Mouse (Mus musculus) neural tube, embryonic 14.5 days (tissue): ENCODE results near the gene Hist1h3d. TPM values are rescaled to one million over a fixed set of nuclear protein-coding genes. Genes with fewer than 3 reads are reported as not detected.
"Not testable (repeated sequence)": the region's sequence is repeated elsewhere in the genome, so short reads cannot be mapped to it uniquely, and the experiment has no call there.

Experiments used
- ATAC-seq: fragments of 200-750 bp; cut with Nextera tagmentation; 2 replicates; pipeline ENCODE4 v1.8.0; 2017; ENCODE audit warnings: low read depth, mild to moderate bottlenecking, moderate TSS enrichment, moderate library complexity
- H3K27ac ChIP-seq: fragments of 300-500 bp; sonication (generic); 2 replicates; pipeline ENCODE4 v1.5.1; 2014; ENCODE audit warnings: low read depth, mild to moderate bottlenecking, control low read depth, low read length, moderate library complexity, mixed read lengths
- H3K27me3 ChIP-seq: fragments of 300-500 bp; sonication (generic); 2 replicates; pipeline ENCODE4 v1.6.1; 2014; ENCODE audit warnings: low read length; ENCODE audit not compliant: control insufficient read depth, insufficient read depth
- H3K36me3 ChIP-seq: fragments of 300-500 bp; sonication (generic); 2 replicates; pipeline ENCODE4 v1.6.1; 2014; ENCODE audit warnings: low read length, mixed read lengths; ENCODE audit not compliant: control insufficient read depth, insufficient read depth
- H3K4me1 ChIP-seq: fragments of 300-500 bp; sonication (generic); 2 replicates; pipeline ENCODE4 v1.6.1; 2014; ENCODE audit warnings: low read length; ENCODE audit not compliant: control insufficient read depth, insufficient read depth
- H3K4me2 ChIP-seq: fragments of 300-500 bp; sonication (generic); 2 replicates; pipeline ENCODE4 v1.6.1; 2014; ENCODE audit warnings: mild to moderate bottlenecking, low read depth, low read length, control low read depth
- H3K4me3 ChIP-seq: fragments of 300-500 bp; sonication (generic); 2 replicates; pipeline ENCODE4 v1.5.1; 2014; ENCODE audit warnings: low read depth, low read length, control low read depth, mixed read lengths
- H3K9ac ChIP-seq: fragments of 300-500 bp; sonication (generic); replicated peaks from 2 replicates; pipeline ENCODE4 v1.6.1; 2014; ENCODE audit warnings: low read depth, mild to moderate bottlenecking, control low read depth, low read length, mixed read lengths
- H3K9me3 ChIP-seq: fragments of 300-500 bp; sonication (generic); 2 replicates; pipeline ENCODE4 v1.6.1; 2016; ENCODE audit warnings: low read length; ENCODE audit not compliant: control insufficient read depth
- WGBS: fragments of 180-500 bp; shearing (Covaris S2); extraction: QIAGEN DNeasy Blood & Tissue Kit; methylation state at CpG from one replicate; pipeline ENCODE4 v1.1.7; 2014; 5-methylcytosine and 5-hydroxymethylcytosine counted together
- microRNA-seq: library from miRNA; unstranded; fragments of <30 nt; microRNA quantifications from one replicate; pipeline ENCODE4, GENCODE M21; 2016
- polyA plus RNA-seq: library from polyadenylated mRNA; unstranded; fragments of >200 nt; fragmentation: Nextera tagmentation; extraction: Ambion mirVana; gene quantifications from 2 replicates; pipeline ENCODE4 v1.2.1, GENCODE M21; 2014

Gene Hist1h3d
- polyA plus RNA-seq, 1 experiment from 2014 or later, result 0.50 TPM

GRCm38 (mm10) chr13:23622175-23622671 lies 46.7 kb downstream of the Hist1h3d start, which contains the start of gene Hist1h1e:
Gene Hist1h1e, minus strand, starts transcription at chr13:23622558.
- H3K36me3 ChIP-seq, H3K27me3 ChIP-seq, H3K4me1 ChIP-seq, H3K9me3 ChIP-seq: not testable (repeated sequence)
- peak within 1 kb of the TSS; percentile 62 for H3K9ac ChIP-seq
- peak within 1 kb of the TSS; percentile 87 for H3K27ac ChIP-seq
- peak; percentile 93 for ATAC-seq
- H3K4me3 ChIP-seq, result peak within 1 kb of the TSS; percentile 44
- peak within 1 kb of the TSS; percentile 83 for H3K4me2 ChIP-seq
- under 1% methylated on average over 48 of the region's 53 CpGs for WGBS

- Histone ChIP-seq H3K27me3 (no peaks in the 10 kb centered on the region), H3K4me3 (peak overlapping the region; percentile 44), H3K27ac (peak overlapping the region; percentile 87; the same call in 1 of the 2 replicates), H3K4me2 (peak overlapping the region; percentile 83), H3K36me3 (no peaks in the 10 kb centered on the region), H3K4me1 (peaks cover 6% of the 10 kb centered on the region; the same call in 1 of the 2 replicates), H3K9ac (peak overlapping the region; percentile 62), H3K9me3 (no peaks in the 10 kb centered on the region)
- 28% methylated on average over 7 of the region's 7 CpGs for WGBS
- ATAC-seq, result no peak
These were observed 47.4 kb downstream of the Hist1h3d start for GRCm38 (mm10) chr13:23622861-23623450.

Small RNA genes within 50 kb of the gene (microRNA-seq; reads per million reads assigned to microRNA genes)
- gene Gm44297, result not detected
- gene Gm44359, result not detected
- gene Gm44394, result not detected

Other genes with a start within 250 kb of the Hist1h3d start
- 51.9 and 59.8 TPM in 2 replicates for gene Zfp322a, start 206.6 kb upstream of the Hist1h3d start, polyA plus RNA-seq
- 8.8 and 9.5 TPM in 2 replicates for gene Abt1, start 151.9 kb upstream of the Hist1h3d start, polyA plus RNA-seq
- gene Btn1a1, start 109.9 kb upstream of the Hist1h3d start, polyA plus RNA-seq, result 0.17 TPM in 1 of 2 replicates, not detected in the other
- gene Btn2a2, start 86.9 kb upstream of the Hist1h3d start, polyA plus RNA-seq, result not detected in 2 replicates
- gene Hist1h4h, start 44.7 kb upstream of the Hist1h3d start, polyA plus RNA-seq, result 1.7 and 2.1 TPM in 2 replicates
- gene Hist1h2af, start 41.9 kb upstream of the Hist1h3d start, polyA plus RNA-seq, result not detected in 2 replicates
- gene Hist1h3g, start 40.3 kb upstream of the Hist1h3d start, polyA plus RNA-seq, result 0.72 TPM in 1 of 2 replicates, not detected in the other
- gene Hist1h2bh, start 32.4 kb upstream of the Hist1h3d start, polyA plus RNA-seq, result 0.33 TPM in 1 of 2 replicates, not detected in the other
- gene Hist1h3f, start 31.7 kb upstream of the Hist1h3d start, polyA plus RNA-seq, result 0.52 TPM in 1 of 2 replicates, not detected in the other
- gene Hist1h4f, start 24.1 kb upstream of the Hist1h3d start, polyA plus RNA-seq, result not detected in 2 replicates
- gene Hist1h1d, start 22.5 kb upstream of the Hist1h3d start, polyA plus RNA-seq, result 0.07 and 0.13 TPM in 2 replicates
- 1.9 and 2.4 TPM in 2 replicates for gene Hist1h3e, start 13.4 kb upstream of the Hist1h3d start, polyA plus RNA-seq
- gene Hist1h2ae, start 4.5 kb upstream of the Hist1h3d start, polyA plus RNA-seq, result 11.7 and 12.9 TPM in 2 replicates
- gene Hist1h2bg, start 4.4 kb upstream of the Hist1h3d start, polyA plus RNA-seq, result 0.75 and 1.1 TPM in 2 replicates
- 0.94 TPM in 1 of 2 replicates, not detected in the other for gene Hist1h2bf, start 1.6 kb upstream of the Hist1h3d start, polyA plus RNA-seq
- gene Hist1h2ad, start 1.4 kb upstream of the Hist1h3d start, polyA plus RNA-seq, result 1.1 TPM in 1 of 2 replicates, not detected in the other
- 23.6 and 25.2 TPM in 2 replicates for gene Hist1h4d, start 5.8 kb downstream of the Hist1h3d start, polyA plus RNA-seq
- gene Hist1h2be, start 45.4 kb downstream of the Hist1h3d start, polyA plus RNA-seq, result 1.1 and 1.3 TPM in 2 replicates
- gene Hist1h1e, start 46.8 kb downstream of the Hist1h3d start, polyA plus RNA-seq, result 3.3 and 4.3 TPM in 2 replicates
- 0.17 and 0.41 TPM in 2 replicates for gene Hist1h2ac, start 108.2 kb downstream of the Hist1h3d start, polyA plus RNA-seq
- gene Hist1h2bc, start 108.4 kb downstream of the Hist1h3d start, polyA plus RNA-seq, result 11.6 and 20.8 TPM in 2 replicates
- gene Hist1h1t, start 120.1 kb downstream of the Hist1h3d start, polyA plus RNA-seq, result not detected in 2 replicates
- gene Hist1h4c, start 122.7 kb downstream of the Hist1h3d start, polyA plus RNA-seq, result 2.1 and 3.5 TPM in 2 replicates
- gene Hfe, start 135.1 kb downstream of the Hist1h3d start, polyA plus RNA-seq, result 2.4 and 4.7 TPM in 2 replicates
- 5.3 and 8.4 TPM in 2 replicates for gene Hist1h1c, start 163.0 kb downstream of the Hist1h3d start, polyA plus RNA-seq
- not detected in 2 replicates for gene Hist1h3c, start 169.8 kb downstream of the Hist1h3d start, polyA plus RNA-seq
- gene Hist1h2bb, start 171.0 kb downstream of the Hist1h3d start, polyA plus RNA-seq, result not detected in 2 replicates
- 3.5 and 4.0 TPM in 2 replicates for gene Hist1h2ab, start 175.4 kb downstream of the Hist1h3d start, polyA plus RNA-seq
- gene Hist1h3b, start 176.5 kb downstream of the Hist1h3d start, polyA plus RNA-seq, result 0.51 and 1.3 TPM in 2 replicates
- 1.8 TPM in 1 of 2 replicates, not detected in the other for gene Hist1h4b, start 181.2 kb downstream of the Hist1h3d start, polyA plus RNA-seq
- not detected in 2 replicates for gene Hist1h4a, start 185.5 kb downstream of the Hist1h3d start, polyA plus RNA-seq
- 0.75 and 1.2 TPM in 2 replicates for gene Hist1h3a, start 186.6 kb downstream of the Hist1h3d start, polyA plus RNA-seq
- not detected in 2 replicates for gene Hist1h1a, start 187.9 kb downstream of the Hist1h3d start, polyA plus RNA-seq
- not detected in 2 replicates for gene Trim38, start 194.2 kb downstream of the Hist1h3d start, polyA plus RNA-seq
- gene Slc17a2, start 231.2 kb downstream of the Hist1h3d start, polyA plus RNA-seq, result not detected in 2 replicates